Mouse (Mus musculus) olfactory bulb, adult 2 months (tissue): Measurements from ENCODE around the gene Trim45.

Source experiments
- CTCF ChIP-seq: fragments of 200-500 bp; IDR thresholded peaks from 2 replicates; pipeline ENCODE4 v1.5.1; 2012; ENCODE audit warnings: low read depth, mild to moderate bottlenecking, low read length, moderate library complexity; ENCODE audit not compliant: insufficient read depth
- POLR2A ChIP-seq: fragments of 200-500 bp; IDR thresholded peaks from 2 replicates; pipeline ENCODE4 v1.6.1; 2012; ENCODE audit warnings: mild to moderate bottlenecking, low read depth, low read length, moderate library complexity; ENCODE audit not compliant: insufficient read depth

GRCm38 (mm10) chr3:100947286-100947685 lies 25.3 kb downstream of the Trim45 start:
- no peak for TF ChIP-seq POLR2A
- no peak for TF ChIP-seq CTCF
